Mouse (Mus musculus): Measurements from ENCODE around the gene Gm12394.

GRCm38 (mm10) chr4:42867390-42867789 lies 10.8 kb upstream of the Gm12394 start:
- no peak for TF ChIP-seq CTCF (IDR thresholded peaks at IDR 0.05; ENCODE audit: borderline replicate concordance, extremely low read depth, insufficient read depth, insufficient read length)
- no peak for TF ChIP-seq POLR2A (IDR thresholded peaks at IDR 0.05; ENCODE audit: borderline replicate concordance, extremely low read depth, insufficient read depth, insufficient read length, poor library complexity, severe bottlenecking)

Data from brain, embryonic 14.5 days (tissue).